Mouse (Mus musculus) midbrain, embryonic 15.5 days (tissue): Measurements from ENCODE around the gene Ankrd34a. TPM values are rescaled to one million over a fixed set of nuclear protein-coding genes. Genes with fewer than 3 reads are reported as not detected.
"Not testable (repeated sequence)": the region's sequence is repeated elsewhere in the genome, so short reads cannot be mapped to it uniquely, and the experiment has no call there.

Source experiments
- ATAC-seq: fragments of 200-750 bp; cut with Nextera tagmentation; replicated peaks from 2 replicates; pipeline ENCODE4 v1.8.0; 2017; ENCODE audit warnings: moderate TSS enrichment
- H3K27ac ChIP-seq: fragments of 300-500 bp; sonication (generic); 2 replicates; pipeline ENCODE4 v1.5.1; 2015; ENCODE audit warnings: mild to moderate bottlenecking, inconsistent platforms
- H3K27me3 ChIP-seq: fragments of 300-500 bp; sonication (generic); replicated peaks from 2 replicates; pipeline ENCODE4 v1.6.1; 2015; ENCODE audit warnings: inconsistent platforms
- H3K36me3 ChIP-seq: fragments of 300-500 bp; sonication (generic); replicated peaks from 2 replicates; pipeline ENCODE4 v1.6.1; 2015; ENCODE audit warnings: inconsistent platforms
- H3K4me1 ChIP-seq: fragments of 300-500 bp; sonication (generic); 2 replicates; pipeline ENCODE4 v1.6.1; 2015; ENCODE audit warnings: inconsistent platforms
- H3K4me2 ChIP-seq: fragments of 300-500 bp; sonication (generic); 2 replicates; pipeline ENCODE4 v1.6.1; 2015; ENCODE audit warnings: inconsistent platforms, mild to moderate bottlenecking, moderate library complexity
- H3K4me3 ChIP-seq: fragments of 300-500 bp; sonication (generic); 2 replicates; pipeline ENCODE4 v1.5.1; 2015; ENCODE audit warnings: mild to moderate bottlenecking, inconsistent platforms
- H3K9ac ChIP-seq: fragments of 300-500 bp; sonication (generic); 2 replicates; pipeline ENCODE4 v1.6.1; 2015; ENCODE audit warnings: mild to moderate bottlenecking, inconsistent platforms
- H3K9me3 ChIP-seq: fragments of 300-500 bp; sonication (generic); 2 replicates; pipeline ENCODE4 v1.6.1; 2016; ENCODE audit warnings: inconsistent platforms
- WGBS: fragments of 180-500 bp; shearing (Covaris S2); methylation state at CpG from one replicate; pipeline ENCODE4 v1.1.7; 2015; ENCODE audit warnings: mixed read lengths; 5-methylcytosine and 5-hydroxymethylcytosine counted together
- polyA plus RNA-seq: library from polyadenylated mRNA; unstranded; fragments of >200 nt; fragmentation: Nextera tagmentation; extraction: Ambion mirVana; gene quantifications from 2 replicates; pipeline ENCODE4 v1.2.1, GENCODE M21; 2015

Gene Ankrd34a
- polyA plus RNA-seq, 1 experiment from 2014 or later = 15.0 TPM

GRCm38 (mm10) chr3:96602704-96603084 lies 6.3 kb downstream of the Ankrd34a start:
- Histone ChIP-seq H3K4me2 (peak overlapping the region; percentile 79), H3K27me3 (no peaks in the 10 kb centered on the region), H3K9me3 (no peaks in the 10 kb centered on the region), H3K4me3 (peak overlapping the region; percentile 80), H3K4me1 (peaks cover 71% of the 10 kb centered on the region), H3K36me3 (no peaks in the 10 kb centered on the region), H3K27ac (peak overlapping the region; percentile 93), H3K9ac (peak overlapping the region; percentile 82)
- no peak for ATAC-seq
- 21% methylated on average over 5 of the region's 5 CpGs for WGBS

GRCm38 (mm10) chr3:96603311-96603710 lies 6.9 kb downstream of the Ankrd34a start:
- Histone ChIP-seq H3K4me1 (peaks cover 65% of the 10 kb centered on the region), H3K4me3 (peak overlapping the region; percentile 80), H3K9ac (peak overlapping the region; percentile 17), H3K4me2 (peak overlapping the region; percentile 79), H3K27me3 (no peaks in the 10 kb centered on the region), H3K9me3 (no peaks in the 10 kb centered on the region), H3K27ac (peak overlapping the region; percentile 93), H3K36me3 (no peaks in the 10 kb centered on the region)
- no peak for ATAC-seq
- WGBS = 31% methylated on average over 5 of the region's 5 CpGs

- peaks cover 41% of the 10 kb centered on the region for H3K4me1 ChIP-seq
- not testable (repeated sequence) for H3K4me3 ChIP-seq, H3K36me3 ChIP-seq, H3K27ac ChIP-seq, H3K9me3 ChIP-seq, H3K9ac ChIP-seq, H3K4me2 ChIP-seq, H3K27me3 ChIP-seq, ATAC-seq
- 85% methylated on average over 4 of the region's 4 CpGs for WGBS
These were observed 9.6 kb downstream of the Ankrd34a start for GRCm38 (mm10) chr3:96606007-96606406.

GRCm38 (mm10) chr3:96606618-96607017 lies 10.2 kb downstream of the Ankrd34a start:
- no peak for ATAC-seq
- Histone ChIP-seq H3K9ac (no peak overlapping the region), H3K27ac (no peak overlapping the region), H3K9me3 (no peaks in the 10 kb centered on the region), H3K4me3 (no peak overlapping the region), H3K4me2 (no peak overlapping the region), H3K4me1 (peaks cover 41% of the 10 kb centered on the region), H3K36me3 (no peaks in the 10 kb centered on the region), H3K27me3 (no peaks in the 10 kb centered on the region)
- WGBS = 89% methylated on average over 4 of the region's 4 CpGs

- 94% methylated on average over 3 of the region's 3 CpGs for WGBS
- no peaks in the 10 kb centered on the region for H3K27me3 ChIP-seq
- no peak overlapping the region for H3K9ac ChIP-seq
- H3K9me3 ChIP-seq = no peaks in the 10 kb centered on the region
- no peak for ATAC-seq
- H3K27ac ChIP-seq = no peak overlapping the region
- no peak overlapping the region for H3K4me3 ChIP-seq
- H3K4me2 ChIP-seq = no peak overlapping the region
- peaks cover 49% of the 10 kb centered on the region for H3K36me3 ChIP-seq
- no peaks in the 10 kb centered on the region for H3K4me1 ChIP-seq
These were observed 21.5 kb downstream of the Ankrd34a start for GRCm38 (mm10) chr3:96617941-96618340.

GRCm38 (mm10) chr3:96623201-96623600 lies 26.8 kb downstream of the Ankrd34a start:
- Histone ChIP-seq H3K4me3 (no peak overlapping the region), H3K27me3 (no peaks in the 10 kb centered on the region), H3K27ac (no peak overlapping the region), H3K36me3 (peaks cover 30% of the 10 kb centered on the region), H3K4me1 (no peaks in the 10 kb centered on the region), H3K9ac (no peak overlapping the region), H3K4me2 (no peak overlapping the region), H3K9me3 (no peaks in the 10 kb centered on the region)
- ATAC-seq = no peak
- 95% methylated on average over 4 of the region's 4 CpGs for WGBS

- Histone ChIP-seq H3K27me3 (no peaks in the 10 kb centered on the region), H3K27ac (peak within 1 kb of the TSS; percentile 79), H3K4me1 (peaks cover 20% of the 10 kb centered on the region), H3K4me2 (peak within 1 kb of the TSS; percentile 70), H3K4me3 (peak within 1 kb of the TSS; percentile 73), H3K9me3 (no peaks in the 10 kb centered on the region), H3K36me3 (peaks cover 7% of the 10 kb centered on the region; the same call in 1 of the 2 replicates), H3K9ac (peak within 1 kb of the TSS; percentile 64)
- peak; percentile 96 for ATAC-seq
- under 1% methylated on average over 48 of the region's 48 CpGs for WGBS
These were observed 33.5 kb downstream of the Ankrd34a start, which contains the start of gene Rbm8a for GRCm38 (mm10) chr3:96629729-96630600. TSS of gene Rbm8a (plus strand) at chr3:96629933.

GRCm38 (mm10) chr3:96632058-96632457 lies 35.6 kb downstream of the Ankrd34a start:
- Histone ChIP-seq H3K27me3 (no peaks in the 10 kb centered on the region), H3K4me2 (no peak overlapping the region), H3K27ac (no peak overlapping the region), H3K4me3 (no peak overlapping the region), H3K9ac (no peak overlapping the region), H3K36me3 (peaks cover 5% of the 10 kb centered on the region; the same call in 1 of the 2 replicates), H3K9me3 (no peaks in the 10 kb centered on the region), H3K4me1 (peaks cover 34% of the 10 kb centered on the region)
- no peak for ATAC-seq

- H3K9me3 ChIP-seq = no peaks in the 10 kb centered on the region
- H3K9ac ChIP-seq = no peak overlapping the region
- H3K4me3 ChIP-seq = no peak overlapping the region
- H3K4me1 ChIP-seq = peaks cover 37% of the 10 kb centered on the region
- ATAC-seq = no peak
- H3K27me3 ChIP-seq = no peaks in the 10 kb centered on the region
- no peak overlapping the region for H3K4me2 ChIP-seq
- peaks cover 13% of the 10 kb centered on the region for H3K36me3 ChIP-seq
- WGBS = 83% methylated on average over 1 of the region's 1 CpGs
- no peak overlapping the region for H3K27ac ChIP-seq
These were observed 37.6 kb downstream of the Ankrd34a start for GRCm38 (mm10) chr3:96634015-96634414.

- ATAC-seq = peak; percentile 88
- Histone ChIP-seq H3K4me2 (peak within 1 kb of the TSS; percentile 91), H3K27ac (peak within 1 kb of the TSS; percentile 85), H3K4me1 (peaks cover 33% of the 10 kb centered on the region), H3K9me3 (no peaks in the 10 kb centered on the region), H3K9ac (peak within 1 kb of the TSS; percentile 91), H3K4me3 (peak within 1 kb of the TSS; percentile 91), H3K36me3 (peaks cover 22% of the 10 kb centered on the region), H3K27me3 (no peaks in the 10 kb centered on the region)
- 1% methylated on average over 60 of the region's 60 CpGs for WGBS
These were observed 38.8 kb downstream of the Ankrd34a start, which contains the start of the genes Pex11b and Gm42957 for GRCm38 (mm10) chr3:96634928-96635879. TSS of gene Pex11b (plus strand) at chr3:96635376. TSS of gene Gm42957 (plus strand) at chr3:96635474.

- Histone ChIP-seq H3K27me3 (no peaks in the 10 kb centered on the region), H3K4me3 (peak overlapping the region; percentile 91), H3K9ac (peak overlapping the region; percentile 91), H3K4me1 (peaks cover 29% of the 10 kb centered on the region), H3K36me3 (peaks cover 23% of the 10 kb centered on the region), H3K27ac (peak overlapping the region; percentile 85), H3K9me3 (no peaks in the 10 kb centered on the region), H3K4me2 (peak overlapping the region; percentile 91)
- no peak; the same call in 1 of the 2 replicates for ATAC-seq
- WGBS = 10% methylated on average over 15 of the region's 15 CpGs
These were observed 39.5 kb downstream of the Ankrd34a start for GRCm38 (mm10) chr3:96635906-96636305.

GRCm38 (mm10) chr3:96636448-96636847 lies 40.0 kb downstream of the Ankrd34a start:
- no peak for ATAC-seq
- WGBS = 70% methylated on average over 11 of the region's 11 CpGs
- H3K9ac ChIP-seq = no peak overlapping the region
- H3K9me3 ChIP-seq = no peaks in the 10 kb centered on the region
- H3K36me3 ChIP-seq = peaks cover 23% of the 10 kb centered on the region
- H3K27ac ChIP-seq = no peak overlapping the region
- H3K4me2 ChIP-seq = peak overlapping the region; percentile 91
- peaks cover 23% of the 10 kb centered on the region for H3K4me1 ChIP-seq
- H3K4me3 ChIP-seq = peak overlapping the region; percentile 91
- H3K27me3 ChIP-seq = no peaks in the 10 kb centered on the region
